Mouse (Mus musculus): ENCODE results near the gene Synpo2. TPM values are rescaled to one million over a fixed set of nuclear protein-coding genes. Genes with fewer than 3 reads are reported as not detected.
A peak's percentile ranks its signal among the peaks of the same experiment; 100 is the strongest.

The Synpo2 gene
- polyA plus RNA-seq, 1 experiment from 2014 or later = 2.2 TPM

- Histone ChIP-seq H3K27ac (ENCODE audit: low read depth, low read length) (no peak overlapping the region), H3K9ac (ENCODE audit: low read length) (no peak overlapping the region), H3K27me3 (ENCODE audit: control insufficient read depth, insufficient read depth, low read length) (no peaks in the 10 kb centered on the region), H3K4me1 (ENCODE audit: control insufficient read depth, insufficient read depth, low read length) (no peaks in the 10 kb centered on the region), H3K4me3 (ENCODE audit: low read depth, low read length) (no peak overlapping the region), H3K36me3 (ENCODE audit: control insufficient read depth, insufficient read depth, low read length) (no peaks in the 10 kb centered on the region), H3K4me2 (ENCODE audit: low read depth) (no peak overlapping the region), H3K9me3 (ENCODE audit: control insufficient read depth, low read length) (no peaks in the 10 kb centered on the region)
- DNase-seq (ENCODE audit: low spot score) = no peak
- ATAC-seq (ENCODE audit: insufficient read depth, low FRiP score, low TSS enrichment) = no peak
- WGBS = 79% methylated on average over 14 of the region's 14 CpGs
Observed at GRCm38 (mm10) chr3:123107830-123108549, 128.0 kb downstream of the Synpo2 start.

DNA sequence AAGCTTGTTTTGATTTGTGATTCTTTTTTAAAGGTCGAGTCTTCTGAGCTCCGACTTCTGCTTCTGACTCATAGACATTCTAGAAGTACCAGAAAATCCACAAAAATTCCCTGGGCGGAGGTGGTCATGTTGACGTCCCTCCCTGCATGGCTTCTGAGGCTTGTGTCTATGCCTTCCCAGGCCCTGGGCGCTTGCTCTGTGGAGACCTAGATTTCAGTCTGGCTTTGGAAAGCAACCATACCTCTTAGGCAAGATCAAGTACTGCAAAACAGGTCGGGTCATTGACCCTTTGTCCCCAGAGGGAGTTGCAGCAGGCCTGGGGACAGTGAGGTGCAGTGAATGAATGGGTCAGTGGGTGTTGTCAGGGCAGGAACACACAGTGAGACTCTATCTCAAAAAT, 131.6 kb downstream of the Synpo2 start:
- 84% methylated on average over 6 of the region's 6 CpGs for WGBS
- Histone ChIP-seq H3K9ac (ENCODE audit: low read length) (no peak overlapping the region), H3K4me3 (ENCODE audit: low read depth, low read length) (no peak overlapping the region), H3K9me3 (ENCODE audit: control insufficient read depth, low read length) (no peaks in the 10 kb centered on the region), H3K36me3 (ENCODE audit: control insufficient read depth, insufficient read depth, low read length) (no peaks in the 10 kb centered on the region), H3K4me1 (ENCODE audit: control insufficient read depth, insufficient read depth, low read length) (no peaks in the 10 kb centered on the region), H3K4me2 (ENCODE audit: low read depth) (no peak overlapping the region), H3K27ac (ENCODE audit: low read depth, low read length) (no peak overlapping the region), H3K27me3 (ENCODE audit: control insufficient read depth, insufficient read depth, low read length) (no peaks in the 10 kb centered on the region)
- ATAC-seq (ENCODE audit: insufficient read depth, low FRiP score, low TSS enrichment) (no peak), DNase-seq (ENCODE audit: low spot score) (no peak)

- peak; percentile 90 for ATAC-seq (ENCODE audit: insufficient read depth, low FRiP score, low TSS enrichment)
- H3K4me3 ChIP-seq (ENCODE audit: low read depth, low read length) = no peak overlapping the region
- H3K4me2 ChIP-seq (ENCODE audit: low read depth) = no peak overlapping the region
- no peak overlapping the region for H3K9ac ChIP-seq (ENCODE audit: low read length)
- H3K36me3 ChIP-seq (ENCODE audit: control insufficient read depth, insufficient read depth, low read length) = no peaks in the 10 kb centered on the region
- WGBS = 31% methylated on average over 12 of the region's 13 CpGs
- no peaks in the 10 kb centered on the region for H3K4me1 ChIP-seq (ENCODE audit: control insufficient read depth, insufficient read depth, low read length)
- H3K27ac ChIP-seq (ENCODE audit: low read depth, low read length) = no peak overlapping the region
- DNase-seq (ENCODE audit: low spot score) = peak; percentile 79
- no peaks in the 10 kb centered on the region for H3K27me3 ChIP-seq (ENCODE audit: control insufficient read depth, insufficient read depth, low read length)
- H3K9me3 ChIP-seq (ENCODE audit: control insufficient read depth, low read length) = no peaks in the 10 kb centered on the region
Observed at GRCm38 (mm10) chr3:123103151-123103860, 132.6 kb downstream of the Synpo2 start.

- H3K27ac ChIP-seq (ENCODE audit: low read depth, low read length) = no peak overlapping the region
- no peaks in the 10 kb centered on the region for H3K36me3 ChIP-seq (ENCODE audit: control insufficient read depth, insufficient read depth, low read length)
- WGBS = 88% methylated on average over 2 of the region's 2 CpGs
- H3K27me3 ChIP-seq (ENCODE audit: control insufficient read depth, insufficient read depth, low read length) = no peaks in the 10 kb centered on the region
- H3K4me2 ChIP-seq (ENCODE audit: low read depth) = no peak overlapping the region
- H3K9ac ChIP-seq (ENCODE audit: low read length) = no peak overlapping the region
- no peaks in the 10 kb centered on the region for H3K9me3 ChIP-seq (ENCODE audit: control insufficient read depth, low read length)
- no peaks in the 10 kb centered on the region for H3K4me1 ChIP-seq (ENCODE audit: control insufficient read depth, insufficient read depth, low read length)
- no peak for DNase-seq (ENCODE audit: low spot score)
- no peak overlapping the region for H3K4me3 ChIP-seq (ENCODE audit: low read depth, low read length)
- no peak for ATAC-seq (ENCODE audit: insufficient read depth, low FRiP score, low TSS enrichment)
Observed at GRCm38 (mm10) chr3:123101761-123102160, 134.2 kb downstream of the Synpo2 start.

DNA sequence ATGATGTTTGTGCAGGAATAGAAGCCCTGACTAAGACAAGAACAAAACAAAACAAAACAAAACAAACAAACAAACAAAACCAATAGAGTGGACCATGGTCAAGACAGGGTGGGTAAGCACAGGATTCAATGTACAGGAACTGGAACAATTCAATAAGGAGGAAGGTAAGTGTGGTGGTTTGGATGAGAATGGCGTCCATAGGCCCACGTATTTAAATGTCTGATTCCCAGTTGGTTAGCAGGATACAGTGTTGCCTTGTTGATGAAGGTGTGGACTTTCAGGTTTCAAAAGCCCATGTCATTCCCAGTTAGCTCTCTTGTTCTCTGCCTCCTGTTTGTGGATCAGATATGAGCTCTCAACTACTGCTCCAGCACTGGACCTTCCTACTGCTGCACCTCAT, 140.8 kb downstream of the Synpo2 start:
- ATAC-seq (ENCODE audit: insufficient read depth, low FRiP score, low TSS enrichment) (no peak), DNase-seq (ENCODE audit: low spot score) (no peak)
- H3K4me3 ChIP-seq (ENCODE audit: low read depth, low read length) = no peak overlapping the region
- H3K27ac ChIP-seq (ENCODE audit: low read depth, low read length) = no peak overlapping the region
- no peaks in the 10 kb centered on the region for H3K4me1 ChIP-seq (ENCODE audit: control insufficient read depth, insufficient read depth, low read length)
- no peaks in the 10 kb centered on the region for H3K36me3 ChIP-seq (ENCODE audit: control insufficient read depth, insufficient read depth, low read length)
- no peak overlapping the region for H3K4me2 ChIP-seq (ENCODE audit: low read depth)
- H3K9me3 ChIP-seq (ENCODE audit: control insufficient read depth, low read length) = no peaks in the 10 kb centered on the region
- H3K27me3 ChIP-seq (ENCODE audit: control insufficient read depth, insufficient read depth, low read length) = no peaks in the 10 kb centered on the region
- whole genome bisulfite sequencing = 98% methylated on average over 2 of the region's 2 CpGs
- no peak overlapping the region for H3K9ac ChIP-seq (ENCODE audit: low read length)

DNA sequence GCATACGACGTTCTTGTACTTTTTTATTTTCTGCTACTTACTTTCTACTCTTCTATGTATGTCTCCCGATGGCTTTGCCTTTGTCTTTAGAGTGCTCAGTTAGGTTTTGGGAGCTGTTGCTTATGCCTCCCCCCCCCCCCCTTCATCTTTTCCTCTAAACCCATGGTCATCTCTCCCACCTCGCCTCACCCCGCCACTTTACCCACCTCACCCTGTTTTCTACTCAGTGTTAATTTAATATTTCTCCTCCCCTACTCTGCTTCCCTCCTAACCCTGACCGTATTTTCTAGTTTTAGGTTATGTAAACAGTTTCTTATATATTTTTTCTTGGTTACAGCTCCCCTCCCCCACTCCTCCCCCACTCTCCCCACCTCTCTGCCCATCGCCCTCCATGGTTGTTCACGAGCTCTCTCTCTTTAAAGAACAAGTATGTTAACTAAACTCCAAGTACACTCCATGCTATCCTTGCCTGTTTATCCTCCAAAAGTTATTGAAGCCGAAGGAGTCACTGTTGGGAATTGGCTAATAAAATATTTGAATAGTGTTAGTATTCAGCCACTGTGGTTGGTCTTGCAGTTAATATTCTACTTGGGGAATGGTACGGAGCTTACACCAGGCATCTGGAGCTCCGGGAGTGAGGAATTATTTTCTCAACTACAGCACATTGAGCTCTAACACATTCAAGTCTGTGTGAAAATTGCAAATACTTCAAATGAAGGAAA, 142.1 kb downstream of the Synpo2 start:
- no peaks in the 10 kb centered on the region for H3K36me3 ChIP-seq (ENCODE audit: control insufficient read depth, insufficient read depth, low read length)
- no peak for DNase-seq (ENCODE audit: low spot score)
- no peak for ATAC-seq (ENCODE audit: insufficient read depth, low FRiP score, low TSS enrichment)
- no peaks in the 10 kb centered on the region for H3K27me3 ChIP-seq (ENCODE audit: control insufficient read depth, insufficient read depth, low read length)
- no peak overlapping the region for H3K27ac ChIP-seq (ENCODE audit: low read depth, low read length)
- H3K4me3 ChIP-seq (ENCODE audit: low read depth, low read length) = no peak overlapping the region
- H3K9ac ChIP-seq (ENCODE audit: low read length) = no peak overlapping the region
- H3K4me1 ChIP-seq (ENCODE audit: control insufficient read depth, insufficient read depth, low read length) = no peaks in the 10 kb centered on the region
- no peak overlapping the region for H3K4me2 ChIP-seq (ENCODE audit: low read depth)
- no peaks in the 10 kb centered on the region for H3K9me3 ChIP-seq (ENCODE audit: control insufficient read depth, low read length)
- WGBS = 73% methylated on average over 11 of the region's 11 CpGs

GRCm38 (mm10) chr3:123092913-123093639, 142.9 kb downstream of the Synpo2 start:
- no peaks in the 10 kb centered on the region for H3K36me3 ChIP-seq (ENCODE audit: control insufficient read depth, insufficient read depth, low read length)
- DNase-seq (ENCODE audit: low spot score) = peak; percentile 26
- H3K9me3 ChIP-seq (ENCODE audit: control insufficient read depth, low read length) = no peaks in the 10 kb centered on the region
- no peaks in the 10 kb centered on the region for H3K4me1 ChIP-seq (ENCODE audit: control insufficient read depth, insufficient read depth, low read length)
- H3K4me3 ChIP-seq (ENCODE audit: low read depth, low read length) = no peak overlapping the region
- H3K4me2 ChIP-seq (ENCODE audit: low read depth) = no peak overlapping the region
- H3K9ac ChIP-seq (ENCODE audit: low read length) = no peak overlapping the region
- 45% methylated on average over 12 of the region's 12 CpGs for WGBS
- no peaks in the 10 kb centered on the region for H3K27me3 ChIP-seq (ENCODE audit: control insufficient read depth, insufficient read depth, low read length)
- no peak overlapping the region for H3K27ac ChIP-seq (ENCODE audit: low read depth, low read length)
- ATAC-seq (ENCODE audit: insufficient read depth, low FRiP score, low TSS enrichment) = no peak

- 59% methylated on average over 6 of the region's 6 CpGs for WGBS
- Histone ChIP-seq H3K4me1 (ENCODE audit: control insufficient read depth, insufficient read depth, low read length) (no peaks in the 10 kb centered on the region), H3K9ac (ENCODE audit: low read length) (no peak overlapping the region), H3K27me3 (ENCODE audit: control insufficient read depth, insufficient read depth, low read length) (no peaks in the 10 kb centered on the region), H3K9me3 (ENCODE audit: control insufficient read depth, low read length) (no peaks in the 10 kb centered on the region), H3K36me3 (ENCODE audit: control insufficient read depth, insufficient read depth, low read length) (no peaks in the 10 kb centered on the region), H3K4me3 (ENCODE audit: low read depth, low read length) (no peak overlapping the region), H3K4me2 (ENCODE audit: low read depth) (no peak overlapping the region), H3K27ac (ENCODE audit: low read depth, low read length) (no peak overlapping the region)
- DNase-seq (ENCODE audit: low spot score) = no peak
- no peak for ATAC-seq (ENCODE audit: insufficient read depth, low FRiP score, low TSS enrichment)
Observed at GRCm38 (mm10) chr3:123092442-123092841, 143.5 kb downstream of the Synpo2 start.
